Mouse (Mus musculus): ENCODE measurements around the gene Npr3.

DNA sequence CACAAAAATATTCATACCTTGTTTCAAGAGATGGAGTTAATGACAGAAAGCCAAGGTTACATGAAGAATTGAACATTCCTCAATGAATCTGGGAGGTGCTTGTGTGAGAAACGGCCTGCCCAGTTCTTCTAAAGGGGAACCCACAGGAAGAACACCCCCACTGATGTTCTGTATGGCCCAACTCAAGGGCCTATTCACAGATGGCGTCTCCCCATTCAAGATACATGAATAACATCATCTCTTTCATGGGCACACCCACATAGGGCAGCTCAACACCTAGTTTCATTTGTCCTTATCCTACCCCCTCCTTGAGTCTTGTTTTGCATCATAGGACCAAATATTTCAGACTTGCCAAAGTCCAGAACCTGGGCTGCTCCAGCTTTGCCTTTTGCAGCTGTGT, 46.8 kb downstream of the Npr3 start:
- TF ChIP-seq CTCF (IDR thresholded peaks at IDR 0.05; ENCODE audit: low read depth, low read length) (no peak), EP300 (IDR thresholded peaks at IDR 0.05; ENCODE audit: insufficient read depth, low read depth, low read length) (no peak)
